Mouse (Mus musculus) erythroblast, embryonic 14.5 days (primary cell): ENCODE measurements around the gene Reep6.

Source experiments
- GATA1 ChIP-seq: IDR thresholded peaks from 2 replicates; pipeline ENCODE4 v1.6.1; 2012; ENCODE audit warnings: low read length, inconsistent platforms, mixed read lengths
- TAL1 ChIP-seq: IDR thresholded peaks from 3 replicates; pipeline ENCODE4 v1.6.1; 2012; ENCODE audit warnings: low read length, inconsistent platforms, mixed read lengths

- TF ChIP-seq GATA1 = no peak
- no peak for TF ChIP-seq TAL1
Observed at GRCm38 (mm10) chr10:80296824-80297223, 32.9 kb upstream of the Reep6 start.
